Mouse (Mus musculus) hindbrain, embryonic 10.5 days (tissue): ENCODE data around the gene Gm49322. TPM values are rescaled to one million over a fixed set of nuclear protein-coding genes. Genes with fewer than 3 reads are reported as not detected.

Source experiments
- polyA plus RNA-seq: library from polyadenylated mRNA; unstranded; fragments of >200 nt; fragmentation: Nextera tagmentation; extraction: Ambion mirVana; gene quantifications from 2 replicates; pipeline ENCODE4 v1.2.1, GENCODE M21; 2016

The Gm49322 gene
- polyA plus RNA-seq, 1 experiment from 2014 or later, result 4.6 TPM

Other genes with a start within 250 kb of the Gm49322 start
- 0.22 and 0.44 TPM in 2 replicates for gene Plk5, start 249.6 kb upstream of the Gm49322 start, polyA plus RNA-seq
- 7.2 and 8.8 TPM in 2 replicates for gene Mex3d, start 218.4 kb upstream of the Gm49322 start, polyA plus RNA-seq
- gene Mbd3, start 206.5 kb upstream of the Gm49322 start, polyA plus RNA-seq, result 341 and 365 TPM in 2 replicates
- gene Uqcr11, start 199.2 kb upstream of the Gm49322 start, polyA plus RNA-seq, result 648 and 654 TPM in 2 replicates
- 191 and 198 TPM in 2 replicates for gene Tcf3, start 172.4 kb upstream of the Gm49322 start, polyA plus RNA-seq
- 1.1 and 2.0 TPM in 2 replicates for gene Onecut3, start 111.2 kb upstream of the Gm49322 start, polyA plus RNA-seq
- gene Atp8b3, start 66.9 kb upstream of the Gm49322 start, polyA plus RNA-seq, result 0.56 and 0.90 TPM in 2 replicates
- gene Rexo1, start 44.5 kb upstream of the Gm49322 start, polyA plus RNA-seq, result 33.3 and 38.5 TPM in 2 replicates
- gene Klf16, start 28.7 kb upstream of the Gm49322 start, polyA plus RNA-seq, result 6.9 and 7.3 TPM in 2 replicates
- 89.1 and 109 TPM in 2 replicates for gene Abhd17a, start 15.7 kb upstream of the Gm49322 start, polyA plus RNA-seq
- 89.9 and 92.0 TPM in 2 replicates for gene Scamp4, start 3.1 kb upstream of the Gm49322 start, polyA plus RNA-seq
- 11.0 and 11.3 TPM in 2 replicates for gene Adat3, start 3.1 kb upstream of the Gm49322 start, polyA plus RNA-seq
- gene Csnk1g2, start 16.8 kb downstream of the Gm49322 start, polyA plus RNA-seq, result 169 and 180 TPM in 2 replicates
- gene Btbd2, start 51.0 kb downstream of the Gm49322 start, polyA plus RNA-seq, result 77.0 and 77.1 TPM in 2 replicates
- 93.2 and 97.8 TPM in 2 replicates for gene Mknk2, start 72.1 kb downstream of the Gm49322 start, polyA plus RNA-seq
- 68.8 and 77.2 TPM in 2 replicates for gene Mob3a, start 96.0 kb downstream of the Gm49322 start, polyA plus RNA-seq
- 13.7 and 18.7 TPM in 2 replicates for gene Izumo4, start 96.2 kb downstream of the Gm49322 start, polyA plus RNA-seq
- gene Ap3d1, start 136.2 kb downstream of the Gm49322 start, polyA plus RNA-seq, result 59.9 and 65.8 TPM in 2 replicates
- gene Dot1l, start 149.2 kb downstream of the Gm49322 start, polyA plus RNA-seq, result 20.3 and 22.8 TPM in 2 replicates
- 109 and 119 TPM in 2 replicates for gene Sf3a2, start 192.2 kb downstream of the Gm49322 start, polyA plus RNA-seq
- gene Plekhj1, start 192.6 kb downstream of the Gm49322 start, polyA plus RNA-seq, result 189 and 192 TPM in 2 replicates
- gene Amh, start 199.2 kb downstream of the Gm49322 start, polyA plus RNA-seq, result 0.12 and 0.16 TPM in 2 replicates
- gene Jsrp1, start 207.5 kb downstream of the Gm49322 start, polyA plus RNA-seq, result 0.65 and 0.68 TPM in 2 replicates
- gene Oaz1, start 220.6 kb downstream of the Gm49322 start, polyA plus RNA-seq, result 2,287 and 2,328 TPM in 2 replicates
- gene Lingo3, start 238.0 kb downstream of the Gm49322 start, polyA plus RNA-seq, result 0.61 and 0.93 TPM in 2 replicates
- gene Lsm7, start 249.2 kb downstream of the Gm49322 start, polyA plus RNA-seq, result 314 and 327 TPM in 2 replicates
- gene Sppl2b, start 249.3 kb downstream of the Gm49322 start, polyA plus RNA-seq, result 46.3 and 52.9 TPM in 2 replicates